Mouse (Mus musculus) forebrain, embryonic 10.5 days (tissue): Measurements from ENCODE around the gene Alkbh8. TPM values are rescaled to one million over a fixed set of nuclear protein-coding genes. Genes with fewer than 3 reads are reported as not detected.
"Not testable (repeated sequence)": the region's sequence is repeated elsewhere in the genome, so short reads cannot be mapped to it uniquely, and the experiment has no call there.

Experiments used
- DNase-seq: peaks from one replicate; pipeline ENCODE4 v3.0.0-alpha.2; 2017; ENCODE audit warnings: low spot score; ENCODE audit errors: extremely low spot score
- H3K27ac ChIP-seq: fragments of 300-500 bp; sonication (generic); 2 replicates; pipeline ENCODE4 v1.5.1; 2016; ENCODE audit warnings: mild to moderate bottlenecking
- H3K27me3 ChIP-seq: fragments of 300-500 bp; sonication (generic); 2 replicates; pipeline ENCODE4 v1.6.1; 2016; ENCODE audit warnings: mild to moderate bottlenecking; ENCODE audit not compliant: poor library complexity, severe bottlenecking
- H3K36me3 ChIP-seq: fragments of 300-500 bp; sonication (generic); replicated peaks from 2 replicates; pipeline ENCODE4 v1.6.1; 2016; ENCODE audit warnings: mild to moderate bottlenecking, moderate library complexity
- H3K4me1 ChIP-seq: fragments of 300-500 bp; sonication (generic); 2 replicates; pipeline ENCODE4 v1.6.1; 2016
- H3K4me3 ChIP-seq: fragments of 300-500 bp; sonication (generic); 2 replicates; pipeline ENCODE4 v1.5.1; 2016; ENCODE audit warnings: mild to moderate bottlenecking, moderate library complexity
- H3K9me3 ChIP-seq: fragments of 300-500 bp; sonication (generic); 2 replicates; pipeline ENCODE4 v1.6.1; 2016; ENCODE audit warnings: mild to moderate bottlenecking, moderate library complexity
- WGBS: fragments of 180-500 bp; shearing (Covaris S2); methylation state at CpG from one replicate; pipeline ENCODE4 v1.1.7; 2016; 5-methylcytosine and 5-hydroxymethylcytosine counted together
- polyA plus RNA-seq: library from polyadenylated mRNA; unstranded; fragments of >200 nt; fragmentation: Nextera tagmentation; extraction: Ambion mirVana; gene quantifications from 2 replicates; pipeline ENCODE4 v1.2.1, GENCODE M21; 2016

The Alkbh8 gene
- polyA plus RNA-seq, 1 experiment from 2014 or later: 35.3 TPM

DNA sequence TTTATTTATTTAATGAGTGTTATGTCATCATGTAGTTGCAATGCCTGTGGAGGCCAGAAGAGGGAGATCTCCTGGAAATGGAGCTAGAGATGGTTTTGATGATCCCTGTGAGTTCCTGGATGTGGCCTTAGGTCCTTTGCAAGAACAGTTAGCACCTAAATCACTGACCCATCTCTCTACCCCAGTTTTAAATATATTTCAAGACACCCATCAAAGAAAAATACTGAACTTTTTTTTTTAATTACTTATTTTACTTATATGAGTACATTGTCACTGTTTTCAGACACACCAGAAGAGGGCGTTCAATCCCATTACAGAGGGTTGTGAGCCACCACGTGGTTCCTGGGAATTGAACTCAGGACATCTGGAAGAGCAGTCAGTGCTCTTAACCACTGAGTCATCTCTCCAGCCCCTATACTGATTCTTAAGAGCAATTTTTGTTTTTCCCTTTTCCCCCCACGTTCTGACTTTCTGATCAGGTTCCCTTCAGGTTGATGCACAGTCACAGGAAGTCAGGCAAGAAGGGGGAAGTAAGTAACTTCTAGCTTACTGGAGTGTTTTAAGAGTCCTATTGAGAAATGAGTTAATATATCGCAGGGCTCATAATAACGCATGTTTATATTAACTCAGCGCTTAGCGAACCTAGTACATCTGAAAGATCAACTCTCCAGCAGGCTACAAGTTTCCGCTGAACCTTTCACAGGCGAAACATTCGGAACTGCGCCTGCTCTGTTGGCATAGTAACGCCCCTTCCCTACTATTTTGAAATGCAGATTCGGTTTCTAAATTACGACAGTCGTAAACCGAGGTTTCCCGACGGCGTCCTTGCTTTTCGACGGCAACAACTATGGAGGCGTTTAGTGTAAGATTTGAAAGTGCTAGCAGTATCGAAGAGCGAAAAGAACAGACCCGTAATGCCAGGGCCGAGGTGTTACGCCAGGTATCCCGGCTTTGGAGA, 68.6 kb downstream of the Alkbh8 start, which contains the start of gene Cwf19l2:
Gene Cwf19l2, plus strand, starts transcription at position 342 of the 958 bp plus-strand sequence.
- peak; percentile 81 for DNase-seq
- H3K9me3 ChIP-seq: no peaks in the 10 kb centered on the region
- H3K27me3 ChIP-seq: no peaks in the 10 kb centered on the region
- peak within 1 kb of the TSS; percentile 82 for H3K27ac ChIP-seq
- peaks cover 7% of the 10 kb centered on the region; the same call in 1 of the 2 replicates for H3K4me1 ChIP-seq
- peak within 1 kb of the TSS; percentile 69 for H3K4me3 ChIP-seq
- H3K36me3 ChIP-seq: peaks cover 5% of the 10 kb centered on the region; the same call in 1 of the 2 replicates
- under 1% methylated on average over 28 of the region's 28 CpGs for WGBS

DNA sequence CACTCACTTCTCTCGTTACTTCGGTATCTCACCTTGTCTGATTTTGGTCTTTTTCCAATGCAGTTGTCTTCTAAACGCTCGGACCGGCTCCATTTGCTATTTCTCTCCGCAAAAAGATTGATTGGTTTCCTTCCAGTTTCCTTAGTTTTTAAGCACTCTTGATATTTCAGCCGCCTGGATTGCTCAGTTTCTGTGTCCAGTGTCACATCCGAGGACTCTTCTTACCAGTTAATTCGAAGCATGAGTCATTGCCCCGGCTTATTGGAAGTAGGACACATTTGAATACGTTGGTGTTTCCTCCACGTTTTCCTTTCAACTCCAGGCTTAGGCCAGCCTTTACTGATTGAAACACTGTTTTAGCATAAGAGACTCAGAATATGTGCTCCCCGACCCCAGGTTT, 69.4 kb downstream of the Alkbh8 start:
- peaks cover 5% of the 10 kb centered on the region; the same call in 1 of the 2 replicates for H3K36me3 ChIP-seq
- no peaks in the 10 kb centered on the region for H3K9me3 ChIP-seq
- H3K4me1 ChIP-seq: peaks cover 7% of the 10 kb centered on the region; the same call in 1 of the 2 replicates
- no peaks in the 10 kb centered on the region for H3K27me3 ChIP-seq
- peak overlapping the region; percentile 69 for H3K4me3 ChIP-seq
- peak overlapping the region; percentile 82 for H3K27ac ChIP-seq
- peak; percentile 20 for DNase-seq
- WGBS: 3% methylated on average over 13 of the region's 13 CpGs

DNA sequence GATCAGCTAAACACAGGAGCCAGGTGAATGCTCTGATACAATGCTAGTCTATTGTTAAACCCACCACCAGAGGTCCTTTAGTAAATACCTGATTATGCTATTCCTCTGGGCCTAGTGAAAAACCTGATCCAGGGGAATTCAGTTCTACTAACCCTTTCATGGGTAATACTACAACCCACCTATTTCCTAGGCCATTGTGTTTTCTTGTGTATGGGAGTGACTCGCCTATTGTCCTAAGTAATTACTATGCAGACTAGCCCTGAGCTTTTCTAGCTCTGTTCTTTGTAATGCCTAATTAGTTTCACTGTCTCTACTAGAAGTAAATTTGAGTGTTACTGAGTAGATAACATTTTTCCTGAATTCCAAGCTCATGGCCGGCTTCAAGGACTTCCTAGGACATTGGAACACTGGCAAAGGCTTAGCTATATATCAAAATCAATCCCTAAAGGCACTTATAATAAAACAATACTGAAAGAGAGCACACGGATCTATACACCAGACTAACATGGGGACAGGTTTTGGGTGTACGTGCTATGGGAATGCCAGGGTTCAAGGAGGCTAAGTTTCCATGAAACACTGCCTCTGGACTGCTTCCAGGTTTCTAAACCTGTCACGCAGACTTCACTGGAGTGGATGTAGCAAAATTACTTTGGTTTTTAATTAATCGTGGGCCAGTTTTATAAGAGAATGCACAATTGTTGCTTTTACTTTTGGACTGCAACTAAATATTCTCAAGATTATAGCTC, 104.8 kb downstream of the Alkbh8 start:
- H3K27ac ChIP-seq, H3K36me3 ChIP-seq, H3K9me3 ChIP-seq, H3K4me3 ChIP-seq, H3K4me1 ChIP-seq, DNase-seq, H3K27me3 ChIP-seq: not testable (repeated sequence)
- WGBS: 89% methylated on average over 6 of the region's 6 CpGs

Other genes starting within 250 kb of the Alkbh8 start
- gene Cwf19l2, start 68.5 kb downstream of the Alkbh8 start, polyA plus RNA-seq: 14.5 and 15.6 TPM in 2 replicates
- 2.8 and 4.0 TPM in 2 replicates for gene Gucy1a2, start 197.6 kb downstream of the Alkbh8 start, polyA plus RNA-seq